Mouse (Mus musculus) cerebellum, postnatal 36 days (tissue): Measurements from ENCODE around the gene Tmem108.

Source experiments
- DNase-seq, 2 experiments: peaks; one replicate each; pipeline ENCODE4 v3.0.0; 2021 to 2022; ENCODE audit warnings: mixed read lengths in 2 of 2

Tmem108 gene

DNA sequence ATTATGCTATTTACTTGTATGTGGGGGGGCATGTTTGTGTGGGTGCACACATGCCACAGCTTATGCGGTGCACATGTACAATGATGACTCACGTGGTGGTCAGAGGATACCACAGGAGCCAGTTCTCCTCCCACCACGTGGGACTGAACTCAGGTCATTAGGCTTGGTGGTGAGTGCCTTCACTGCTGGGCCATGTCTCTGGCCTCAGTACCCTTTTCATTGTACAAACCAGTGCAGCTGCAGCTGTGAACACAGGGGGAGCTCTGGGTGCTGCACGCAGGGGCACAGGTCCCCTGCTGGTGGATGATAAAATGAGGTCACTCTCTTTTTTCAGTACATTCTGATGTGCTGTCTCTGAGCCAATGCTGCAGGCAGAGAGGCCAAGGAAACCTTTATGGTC lies 327.5 kb downstream of the Tmem108 start:
- no peak for DNase-seq
